Mouse (Mus musculus) MEL (cell line): ENCODE results near the gene Tufm. TPM values are rescaled to one million over a fixed set of nuclear protein-coding genes. Genes with fewer than 3 reads are reported as not detected.

ENCODE experiments used
- DNase-seq: peaks from one replicate; pipeline ENCODE4 v3.0.0; 2011; ENCODE audit warnings: low read depth, low spot score
- H3K27ac ChIP-seq: 2 replicates; pipeline ENCODE4 v1.5.1; 2012; ENCODE audit warnings: low read depth, mild to moderate bottlenecking, control low read depth, low read length, moderate library complexity; ENCODE audit not compliant: control insufficient read depth
- H3K27me3 ChIP-seq, 2 experiments: fragments of 150-350 bp in 1 of 2; sonication (generic) in 1 of 2; 2 replicates each; pipeline ENCODE4 v1.6.1; 2012; ENCODE audit warnings: low read length in 2 of 2, mild to moderate bottlenecking in 2 of 2, improper control_type of control experiment in 1 of 2, moderate library complexity in 1 of 2; ENCODE audit not compliant: insufficient read depth in 2 of 2, control insufficient read depth in 1 of 2
- H3K36me3 ChIP-seq, 2 experiments: 2 replicates each; pipeline ENCODE4 v1.6.1; 2012 to 2014; ENCODE audit warnings: low read length in 2 of 2, improper control_type of control experiment in 1 of 2, inconsistent platforms in 1 of 2, mild to moderate bottlenecking in 1 of 2; ENCODE audit not compliant: insufficient read depth in 2 of 2, control insufficient read depth in 1 of 2
- H3K4me1 ChIP-seq, 2 experiments: fragments of 150-350 bp in 1 of 2; sonication (generic) in 1 of 2; 2 replicates each; pipeline ENCODE4 v1.6.1; 2012; ENCODE audit warnings: low read length in 2 of 2, improper control_type of control experiment in 1 of 2, mild to moderate bottlenecking in 1 of 2; ENCODE audit not compliant: insufficient read depth in 2 of 2, control insufficient read depth in 1 of 2
- H3K4me3 ChIP-seq, 2 experiments: fragments of 150-350 bp in 1 of 2; sonication (generic) in 1 of 2; 2 replicates each; pipeline ENCODE4 v1.5.1; 2012; ENCODE audit warnings: low read depth in 2 of 2, low read length in 2 of 2, mild to moderate bottlenecking in 2 of 2, moderate library complexity in 2 of 2, control low read depth in 1 of 2, improper control_type of control experiment in 1 of 2; ENCODE audit not compliant: control insufficient read depth in 1 of 2, insufficient read depth in 1 of 2
- H3K79me2 ChIP-seq: 2 replicates; pipeline ENCODE4 v1.6.1; 2012; ENCODE audit warnings: mild to moderate bottlenecking, low read length, moderate library complexity; ENCODE audit not compliant: control insufficient read depth, poor library complexity, insufficient read depth
- H3K9ac ChIP-seq: 2 replicates; pipeline ENCODE4 v1.6.1; 2012; ENCODE audit warnings: low read depth, mild to moderate bottlenecking, control low read depth, low read length, moderate library complexity; ENCODE audit not compliant: control insufficient read depth, poor library complexity, severe bottlenecking
- H3K9me3 ChIP-seq: fragments of 150-350 bp; sonication (generic); replicated peaks from 2 replicates; pipeline ENCODE4 v1.6.1; 2012; ENCODE audit warnings: mild to moderate bottlenecking, low read length, improper control_type of control experiment, moderate library complexity; ENCODE audit not compliant: insufficient read depth
- BHLHE40 ChIP-seq: IDR thresholded peaks from 2 replicates; pipeline ENCODE4 v1.6.1; 2012; ENCODE audit warnings: low read depth, mild to moderate bottlenecking, inconsistent platforms, low read length, improper control_type of control experiment, borderline replicate concordance
- CHD1 ChIP-seq: IDR thresholded peaks from 2 replicates; pipeline ENCODE4 v1.6.1; 2012; ENCODE audit warnings: low read depth, mild to moderate bottlenecking, inconsistent platforms, low read length, improper control_type of control experiment
- CHD2 ChIP-seq: IDR thresholded peaks from 2 replicates; pipeline ENCODE4 v1.6.1; 2011; ENCODE audit warnings: low read length, improper control_type of control experiment
- CTCF ChIP-seq, 3 experiments: IDR thresholded peaks in 2 of 3; conservative IDR thresholded peaks in 1 of 3; 2 replicates each; pipeline ENCODE4 v1.5.1; 2011 to 2012; ENCODE audit warnings: low read length in 3 of 3, low read depth in 2 of 3, mild to moderate bottlenecking in 2 of 3, improper control_type of control experiment in 1 of 3, inconsistent platforms in 1 of 3, mixed read lengths in 1 of 3, moderate library complexity in 1 of 3; ENCODE audit not compliant: control insufficient read depth in 1 of 3, insufficient read depth in 1 of 3, poor library complexity in 1 of 3, severe bottlenecking in 1 of 3
- ELF1 ChIP-seq: IDR thresholded peaks from 2 replicates; pipeline ENCODE4 v1.6.1; 2014; ENCODE audit warnings: low read depth, mild to moderate bottlenecking, inconsistent platforms, low read length, improper control_type of control experiment, moderate library complexity
- ETS1 ChIP-seq: IDR thresholded peaks from 2 replicates; pipeline ENCODE4 v1.6.1; 2012; ENCODE audit warnings: low read depth, mild to moderate bottlenecking, inconsistent platforms, low read length, improper control_type of control experiment, moderate library complexity
- GABPA ChIP-seq: IDR thresholded peaks from 2 replicates; pipeline ENCODE4 v1.6.1; 2012; ENCODE audit warnings: low read depth, mild to moderate bottlenecking, inconsistent platforms, low read length, improper control_type of control experiment, moderate library complexity
- GATA1 ChIP-seq: IDR thresholded peaks from 2 replicates; pipeline ENCODE4 v1.6.1; 2011; ENCODE audit warnings: low read depth, low read length, improper control_type of control experiment
- JUND ChIP-seq: IDR thresholded peaks from 2 replicates; pipeline ENCODE4 v1.6.1; 2011; ENCODE audit warnings: low read depth, mild to moderate bottlenecking, improper control_type of control experiment, low read length
- KAT2A ChIP-seq: conservative IDR thresholded peaks from 2 replicates; pipeline ENCODE4 v1.6.1; 2012; ENCODE audit warnings: low read depth, low read length, improper control_type of control experiment, inconsistent platforms
- MAFK ChIP-seq: IDR thresholded peaks from 2 replicates; pipeline ENCODE4 v1.6.1; 2011; ENCODE audit warnings: low read depth, mild to moderate bottlenecking, low read length, improper control_type of control experiment, borderline replicate concordance
- MYB ChIP-seq: IDR thresholded peaks from 2 replicates; pipeline ENCODE4 v1.6.1; 2011; ENCODE audit warnings: mild to moderate bottlenecking, low read depth, low read length, improper control_type of control experiment
- MYC ChIP-seq: IDR thresholded peaks from 2 replicates; pipeline ENCODE4 v1.6.1; 2011; ENCODE audit warnings: low read depth, mild to moderate bottlenecking, low read length, improper control_type of control experiment, moderate library complexity
- POLR2A ChIP-seq, 2 experiments: IDR thresholded peaks; 2 replicates each; pipeline ENCODE4 v1.6.1; 2011 to 2012; ENCODE audit warnings: low read length in 2 of 2, mild to moderate bottlenecking in 2 of 2, control low read depth in 1 of 2, improper control_type of control experiment in 1 of 2, low read depth in 1 of 2, moderate library complexity in 1 of 2; ENCODE audit not compliant: control insufficient read depth in 1 of 2, insufficient read depth in 1 of 2, poor library complexity in 1 of 2
- POLR2AphosphoS5 ChIP-seq: IDR thresholded peaks from 2 replicates; pipeline ENCODE4 v1.6.1; 2012; ENCODE audit warnings: low read depth, borderline replicate concordance, mild to moderate bottlenecking, inconsistent platforms, low read length, moderate library complexity, mixed read lengths
- RCOR1 ChIP-seq: IDR thresholded peaks from 2 replicates; pipeline ENCODE4 v1.6.1; 2012; ENCODE audit warnings: low read depth, mild to moderate bottlenecking, inconsistent platforms, low read length, improper control_type of control experiment
- SMC3 ChIP-seq: IDR thresholded peaks from 2 replicates; pipeline ENCODE4 v1.6.1; 2011; ENCODE audit warnings: low read depth, low read length, improper control_type of control experiment
- TAL1 ChIP-seq: IDR thresholded peaks from 2 replicates; pipeline ENCODE4 v1.6.1; 2012; ENCODE audit warnings: mild to moderate bottlenecking, inconsistent platforms, low read length, moderate library complexity, mixed read lengths
- TBP ChIP-seq: IDR thresholded peaks from 2 replicates; pipeline ENCODE4 v1.8.0; 2011; ENCODE audit warnings: low read depth, low read length, improper control_type of control experiment
- UBTF ChIP-seq: IDR thresholded peaks from 2 replicates; pipeline ENCODE4 v1.6.1; 2012; ENCODE audit warnings: low read depth, mild to moderate bottlenecking, inconsistent platforms, low read length, improper control_type of control experiment, moderate library complexity, borderline replicate concordance; ENCODE audit not compliant: insufficient read depth
- USF1 ChIP-seq: IDR thresholded peaks from 2 replicates; pipeline ENCODE4 v1.6.1; 2014; ENCODE audit warnings: low read depth, mild to moderate bottlenecking, inconsistent platforms, low read length, improper control_type of control experiment, moderate library complexity
- USF2 ChIP-seq, 2 experiments: IDR thresholded peaks; 2 replicates each; pipeline ENCODE4 v1.6.1; 2011 to 2012; ENCODE audit warnings: improper control_type of control experiment in 2 of 2, low read length in 2 of 2, borderline replicate concordance in 1 of 2, inconsistent platforms in 1 of 2, low read depth in 1 of 2, mild to moderate bottlenecking in 1 of 2; ENCODE audit not compliant: insufficient read depth in 1 of 2
- ZKSCAN1 ChIP-seq: IDR thresholded peaks from 2 replicates; pipeline ENCODE4 v1.6.1; 2012; ENCODE audit warnings: low read depth, mild to moderate bottlenecking, inconsistent platforms, low read length, improper control_type of control experiment, moderate library complexity
- ZMIZ1 ChIP-seq: IDR thresholded peaks from 2 replicates; pipeline ENCODE4 v1.6.1; 2012; ENCODE audit warnings: low read depth, mild to moderate bottlenecking, inconsistent platforms, low read length, improper control_type of control experiment, moderate library complexity
- ZNF384 ChIP-seq: IDR thresholded peaks from 2 replicates; pipeline ENCODE4 v1.6.1; 2012; ENCODE audit warnings: low read depth, mild to moderate bottlenecking, inconsistent platforms, low read length, improper control_type of control experiment
- polyA plus RNA-seq, 2 experiments: library from polyadenylated mRNA; stranded (reverse) in 1 of 2; unstranded in 1 of 2; fragments of >175 nt in 1 of 2; fragments of >200 nt in 1 of 2; gene quantifications; 2 replicates each; pipeline versions ENCODE4 v1.2.1 to v1.2.4; 2012; ENCODE audit warnings: low replicate concordance in 2 of 2, low read depth in 1 of 2; ENCODE audit not compliant: insufficient read length in 2 of 2, insufficient read depth in 1 of 2, missing spikeins in 1 of 2
- total RNA-seq: library from RNA; depleted of rRNA; stranded (reverse); fragments of 300-350 nt; gene quantifications from 2 replicates; pipeline ENCODE4 v1.2.3, GENCODE M21; 2012

The Tufm gene
- total and polyA plus RNA-seq, 3 experiments = 224 to 397 TPM; not detected in 1

DNA sequence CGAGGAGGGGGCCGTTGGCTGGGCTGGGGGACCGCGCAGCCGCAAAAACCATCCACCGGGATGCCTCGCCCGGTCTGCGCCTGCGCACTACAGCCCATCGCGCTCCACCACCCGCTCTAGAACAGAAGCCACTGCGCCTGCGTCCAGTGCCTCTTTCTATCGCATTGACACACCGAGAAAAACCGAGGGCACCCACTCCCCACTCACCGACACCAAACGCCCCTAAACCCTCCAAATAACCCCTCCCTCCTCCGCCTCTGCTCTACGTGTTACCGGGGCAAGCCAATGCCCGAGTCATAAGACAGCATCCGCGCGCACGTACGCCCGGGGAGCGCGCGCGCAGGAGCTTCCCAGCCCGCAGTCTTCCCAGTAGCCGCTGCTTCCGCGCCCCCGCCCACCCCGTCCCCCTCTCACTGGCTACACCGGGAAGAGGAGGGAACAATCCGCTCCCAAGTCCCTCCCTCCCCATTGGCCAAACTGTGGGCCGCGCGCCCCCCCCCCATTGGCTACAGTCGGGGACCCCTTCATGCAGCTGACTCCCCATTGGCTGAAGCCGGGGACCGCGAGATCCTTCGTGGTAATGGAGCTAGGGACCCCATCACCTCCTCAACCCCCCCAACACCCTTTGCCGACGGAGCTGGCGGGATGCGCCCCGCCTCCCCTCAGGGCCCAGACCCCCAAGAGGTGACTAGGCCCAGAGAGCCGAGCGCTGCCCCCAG, 15.0 kb downstream of the Tufm start (continued):
- TF ChIP-seq CHD2 (peak; percentile 92), GATA1 (no peak), USF2 (IDR thresholded peaks at IDR 0.05; ENCODE audit: borderline replicate concordance in 1 of 2, insufficient read depth in 1 of 2, low read depth in 1 of 2, low read length in 2 of 2) (no peak)
- TF ChIP-seq, all 39 proteins: peak for 14

GRCm38 (mm10) chr7:126502751-126503150, 15.6 kb downstream of the Tufm start:
- H3K4me3 ChIP-seq = peak overlapping the region; percentile 70 to 96
- peaks cover 4 to 12% of the 10 kb centered on the region in 2 experiments; a peak in 3 of 4 replicates for H3K4me1 ChIP-seq
- H3K9me3 ChIP-seq = no peaks in the 10 kb centered on the region
- TF ChIP-seq ZKSCAN1 = no peak
- 0 out of 4 replicates have a peak, but pooled peaks of 1 of the 2 experiments have one; percentile 0 for TF ChIP-seq POLR2A (IDR thresholded peaks at IDR 0.05; ENCODE audit: control insufficient read depth in 1 of 2, insufficient read depth in 1 of 2, low read depth in 1 of 2, low read length in 2 of 2, poor library complexity in 1 of 2)
- H3K36me3 ChIP-seq = peaks cover 26 to 35% of the 10 kb centered on the region in 2 experiments
- peaks cover 37% of the 10 kb centered on the region for H3K79me2 ChIP-seq
- peak overlapping the region; percentile 99 for H3K27ac ChIP-seq
- no peak for DNase-seq
- no peaks in the 10 kb centered on the region for H3K27me3 ChIP-seq
- H3K9ac ChIP-seq = peak overlapping the region; percentile 100

DNA sequence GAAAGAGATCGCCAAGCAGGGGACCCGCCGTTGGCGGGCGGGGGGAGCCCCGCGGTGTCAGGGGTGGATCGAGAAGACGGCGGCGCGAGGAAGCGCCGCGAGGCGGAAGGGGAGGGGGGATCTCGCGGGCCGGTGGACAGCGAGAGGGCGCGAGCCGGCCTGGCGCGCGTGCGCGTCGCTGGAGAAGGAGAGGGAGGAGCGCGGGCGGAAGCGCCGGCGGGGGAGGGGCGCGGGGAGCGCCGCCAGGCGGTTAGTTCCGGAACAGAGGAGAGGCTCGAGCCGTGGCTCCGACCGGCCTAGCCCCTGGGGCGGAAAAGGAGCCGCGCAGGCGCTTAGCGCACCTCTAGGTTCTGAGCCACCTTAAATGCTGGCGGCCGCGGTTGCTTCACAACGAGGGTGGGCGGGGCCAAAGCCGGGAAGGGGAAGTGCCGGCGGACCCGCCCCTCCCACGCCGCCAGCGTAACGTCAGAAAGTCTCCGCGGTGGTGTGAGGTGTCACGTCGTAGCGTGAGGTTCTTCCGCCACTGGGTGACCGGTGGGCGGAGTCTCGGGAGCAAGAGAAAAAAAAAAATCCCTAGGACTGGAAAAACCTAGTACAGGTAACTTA, 16.2 kb downstream of the Tufm start, which contains the start of gene Atxn2l:
TSS of gene Atxn2l (minus strand) at position 165 of the 606 bp plus-strand sequence.
- H3K9ac ChIP-seq = peak within 1 kb of the TSS; percentile 100
- peak; percentile 58 for TF ChIP-seq ETS1
- no peak for TF ChIP-seq JUND
- TF ChIP-seq CHD1 = no peak; the same call in 1 of the 2 replicates
- TF ChIP-seq MYC = peak; percentile 70; the same call in 1 of the 2 replicates
- no peak for TF ChIP-seq POLR2AphosphoS5
- TF ChIP-seq MAFK = no peak
- TF ChIP-seq SMC3 = peak; percentile 30; the same call in 1 of the 2 replicates
- peak; percentile 32; the same call in 1 of the 2 replicates for TF ChIP-seq UBTF
- TF ChIP-seq TAL1 = no peak
- TF ChIP-seq KAT2A = peak; percentile 96
- peak; percentile 47 to 73 for TF ChIP-seq POLR2A (IDR thresholded peaks at IDR 0.05; ENCODE audit: control insufficient read depth in 1 of 2, insufficient read depth in 1 of 2, low read depth in 1 of 2, low read length in 2 of 2, poor library complexity in 1 of 2)
- no peak for TF ChIP-seq RCOR1
- no peak for TF ChIP-seq USF2 (IDR thresholded peaks at IDR 0.05; ENCODE audit: borderline replicate concordance in 1 of 2, insufficient read depth in 1 of 2, low read depth in 1 of 2, low read length in 2 of 2)
- peak; percentile 93 for TF ChIP-seq ELF1
- TF ChIP-seq ZKSCAN1 = peak; percentile 44; the same call in 1 of the 2 replicates
- TF ChIP-seq CTCF (IDR thresholded peaks at IDR 0.05 in 2 of 3, conservative IDR thresholded peaks at IDR 0.05 in 1 of 3; ENCODE audit: control insufficient read depth in 1 of 3, insufficient read depth in 1 of 3, low read depth in 2 of 3, low read length in 3 of 3, poor library complexity in 1 of 3, severe bottlenecking in 1 of 3) = peak in 2 of 3 experiments; percentile 60 to 66; a peak in 5 of 6 replicates
- TF ChIP-seq ZNF384 = peak; percentile 89
- 0 out of 2 replicates have a peak, but pooled peaks have one; percentile 34 for TF ChIP-seq USF1
- TF ChIP-seq ZMIZ1 = peak; percentile 85
- TF ChIP-seq GATA1 = no peak
- 0 out of 2 replicates have a peak, but pooled peaks have one; percentile 26 for TF ChIP-seq MYB
- TF ChIP-seq TBP = peak; percentile 88
- no peak for TF ChIP-seq BHLHE40
- TF ChIP-seq GABPA = no peak

More for the DNA sequence above, 16.2 kb downstream of the Tufm start, which contains the start of gene Atxn2l:
- Histone ChIP-seq H3K4me1 (peaks cover 4 to 12% of the 10 kb centered on the region in 2 experiments; a peak in 3 of 4 replicates), H3K9me3 (no peaks in the 10 kb centered on the region), H3K79me2 (peaks cover 34% of the 10 kb centered on the region), H3K27me3 (no peaks in the 10 kb centered on the region), H3K36me3 (peaks cover 26 to 32% of the 10 kb centered on the region in 2 experiments), H3K27ac (peak within 1 kb of the TSS; percentile 99), H3K4me3 (peak within 1 kb of the TSS; percentile 70 to 96)
- peak; percentile 99 for DNase-seq
